Mouse (Mus musculus): ENCODE measurements around the gene Eif2b3. TPM values are rescaled to one million over a fixed set of nuclear protein-coding genes. Genes with fewer than 3 reads are reported as not detected.
A peak's percentile ranks its signal among the peaks of the same experiment; 100 is the strongest.

Eif2b3 gene
- polyA plus RNA-seq, 1 experiment from 2014 or later = 52.0 TPM

DNA sequence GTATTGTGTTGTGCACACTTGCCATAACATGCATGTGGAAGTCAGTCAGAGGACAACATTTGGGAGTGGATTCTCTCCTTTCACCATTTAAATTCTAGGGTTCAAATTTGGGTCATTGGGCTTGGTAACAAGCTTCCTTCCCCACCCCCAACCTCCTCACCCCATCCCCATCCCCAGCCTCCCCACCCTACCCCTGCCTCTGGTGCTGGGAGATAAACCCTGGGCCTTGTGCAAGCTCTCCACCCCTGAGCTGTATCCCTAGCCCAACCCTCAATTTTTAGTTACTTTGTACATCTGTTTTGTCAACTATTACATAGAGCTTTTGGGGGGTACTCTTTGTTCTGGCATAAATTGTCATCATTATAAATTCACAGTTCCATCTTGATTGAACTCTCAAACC, 36.9 kb downstream of the Eif2b3 start:
- Histone ChIP-seq H3K27me3 (ENCODE audit: control insufficient read depth, insufficient read depth, low read length) (no peaks in the 10 kb centered on the region), H3K27ac (replicated peaks; ENCODE audit: low read depth, low read length) (no peak overlapping the region), H3K9ac (replicated peaks; ENCODE audit: low read length) (no peak overlapping the region), H3K4me1 (ENCODE audit: control insufficient read depth, insufficient read depth, low read length) (no peaks in the 10 kb centered on the region), H3K36me3 (replicated peaks; ENCODE audit: control insufficient read depth, insufficient read depth, low read depth, low read length) (no peaks in the 10 kb centered on the region), H3K4me2 (ENCODE audit: low read depth, low read length) (no peak overlapping the region), H3K9me3 (replicated peaks; ENCODE audit: control insufficient read depth, low read length) (no peaks in the 10 kb centered on the region), H3K4me3 (ENCODE audit: low read depth, low read length) (no peak overlapping the region)
- no peak for ATAC-seq (replicated peaks; ENCODE audit: insufficient number of reproducible peaks, low FRiP score, low TSS enrichment, low read depth)
- DNase-seq (ENCODE audit: low spot score) = no peak

DNA sequence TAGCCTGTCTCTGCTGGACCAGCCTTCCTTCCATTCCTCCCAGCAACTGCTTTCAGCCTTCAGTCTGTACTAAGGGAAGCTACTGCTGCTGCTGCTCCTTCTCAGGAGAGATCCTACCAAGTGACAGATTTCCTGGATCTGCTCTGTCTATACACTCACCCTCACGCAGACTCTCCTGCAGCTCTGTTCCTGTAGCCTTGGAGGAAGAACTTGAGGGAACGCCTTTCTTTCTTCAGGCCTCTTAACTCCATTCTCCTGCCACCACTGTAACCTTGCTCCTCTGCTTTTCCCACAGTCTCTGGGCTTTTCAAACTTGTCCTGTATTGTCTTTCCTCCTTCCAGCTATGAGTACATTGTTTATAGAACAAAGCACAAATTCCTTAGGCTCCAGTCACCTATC, 37.3 kb downstream of the Eif2b3 start:
- no peak for ATAC-seq (replicated peaks; ENCODE audit: insufficient number of reproducible peaks, low FRiP score, low TSS enrichment, low read depth)
- no peak overlapping the region for H3K9ac ChIP-seq (replicated peaks; ENCODE audit: low read length)
- H3K4me2 ChIP-seq (ENCODE audit: low read depth, low read length) = no peak overlapping the region
- H3K4me1 ChIP-seq (ENCODE audit: control insufficient read depth, insufficient read depth, low read length) = no peaks in the 10 kb centered on the region
- WGBS = 74% methylated on average over 2 of the region's 2 CpGs
- H3K4me3 ChIP-seq (ENCODE audit: low read depth, low read length) = no peak overlapping the region
- H3K9me3 ChIP-seq (replicated peaks; ENCODE audit: control insufficient read depth, low read length) = no peaks in the 10 kb centered on the region
- H3K36me3 ChIP-seq (replicated peaks; ENCODE audit: control insufficient read depth, insufficient read depth, low read depth, low read length) = no peaks in the 10 kb centered on the region
- no peak overlapping the region for H3K27ac ChIP-seq (replicated peaks; ENCODE audit: low read depth, low read length)
- DNase-seq (ENCODE audit: low spot score) = no peak
- H3K27me3 ChIP-seq (ENCODE audit: control insufficient read depth, insufficient read depth, low read length) = no peaks in the 10 kb centered on the region

DNA sequence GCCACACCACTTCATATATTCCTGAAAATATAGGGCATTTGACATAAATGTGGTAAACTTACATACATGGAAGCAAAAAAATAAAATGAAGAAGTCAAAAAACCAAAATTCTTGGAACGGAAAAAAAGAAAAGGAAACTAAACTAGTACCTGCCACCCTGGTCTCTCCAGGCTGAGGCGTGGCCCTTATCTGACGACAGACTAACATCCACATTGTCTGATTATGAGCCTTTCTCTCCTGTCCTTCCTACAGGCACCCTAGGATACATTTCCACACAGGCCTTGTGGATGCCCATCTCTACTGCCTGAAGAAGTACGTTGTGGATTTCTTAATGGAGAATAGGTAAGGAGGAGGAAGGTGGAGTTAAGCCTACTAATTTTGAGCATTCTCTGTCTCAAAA, 39.3 kb downstream of the Eif2b3 start:
- H3K36me3 ChIP-seq (replicated peaks; ENCODE audit: control insufficient read depth, insufficient read depth, low read depth, low read length) = no peaks in the 10 kb centered on the region
- H3K9ac ChIP-seq (replicated peaks; ENCODE audit: low read length) = no peak overlapping the region
- H3K4me3 ChIP-seq (ENCODE audit: low read depth, low read length) = no peak overlapping the region
- 89% methylated on average over 4 of the region's 4 CpGs for WGBS
- no peaks in the 10 kb centered on the region; the same call in 1 of the 2 replicates for H3K4me1 ChIP-seq (ENCODE audit: control insufficient read depth, insufficient read depth, low read length)
- H3K27ac ChIP-seq (replicated peaks; ENCODE audit: low read depth, low read length) = no peak overlapping the region
- H3K4me2 ChIP-seq (ENCODE audit: low read depth, low read length) = no peak overlapping the region
- ATAC-seq (replicated peaks; ENCODE audit: insufficient number of reproducible peaks, low FRiP score, low TSS enrichment, low read depth) = no peak
- no peaks in the 10 kb centered on the region for H3K9me3 ChIP-seq (replicated peaks; ENCODE audit: control insufficient read depth, low read length)
- H3K27me3 ChIP-seq (ENCODE audit: control insufficient read depth, insufficient read depth, low read length) = no peaks in the 10 kb centered on the region
- no peak for DNase-seq (ENCODE audit: low spot score)

DNA sequence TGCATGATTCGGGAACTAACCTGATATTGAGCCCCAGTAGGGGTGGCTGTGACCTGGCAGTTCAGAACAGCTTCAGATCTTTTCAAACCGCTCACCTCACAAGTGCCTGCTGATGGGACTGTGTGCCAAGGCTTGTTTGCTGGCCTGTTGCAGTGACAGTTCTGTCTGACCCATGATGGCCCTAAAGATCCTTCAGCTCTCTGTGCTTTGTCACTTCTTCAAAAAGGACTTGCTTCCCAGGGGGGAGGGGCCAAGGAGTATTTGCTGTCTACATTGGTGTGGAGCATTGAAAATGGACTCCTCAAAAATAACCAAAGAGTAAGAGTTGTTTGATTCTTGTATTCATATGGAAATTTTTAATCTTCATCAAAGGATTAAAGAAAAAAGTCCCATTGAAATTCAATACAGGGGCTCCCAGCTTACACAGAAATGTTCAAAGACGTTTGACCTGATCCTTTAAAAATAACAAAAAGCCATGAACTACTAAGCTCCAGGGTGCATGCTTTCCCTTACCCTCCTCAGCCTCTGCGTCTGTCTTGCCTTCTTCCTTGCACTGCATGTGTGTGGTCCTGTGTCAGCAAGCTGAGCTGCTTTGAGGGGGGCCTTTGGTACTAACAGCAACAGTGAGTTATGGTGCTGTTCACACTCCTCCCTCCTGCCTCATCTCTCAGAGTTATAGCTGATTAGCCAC, 43.6 kb downstream of the Eif2b3 start:
- WGBS = 58% methylated on average over 4 of the region's 4 CpGs
- Histone ChIP-seq H3K9me3 (replicated peaks; ENCODE audit: control insufficient read depth, low read length) (no peaks in the 10 kb centered on the region), H3K27me3 (ENCODE audit: control insufficient read depth, insufficient read depth, low read length) (no peaks in the 10 kb centered on the region), H3K27ac (replicated peaks; ENCODE audit: low read depth, low read length) (no peak overlapping the region), H3K4me3 (ENCODE audit: low read depth, low read length) (no peak overlapping the region), H3K36me3 (replicated peaks; ENCODE audit: control insufficient read depth, insufficient read depth, low read depth, low read length) (peaks cover 4% of the 10 kb centered on the region), H3K4me2 (ENCODE audit: low read depth, low read length) (no peak overlapping the region), H3K9ac (replicated peaks; ENCODE audit: low read length) (no peak overlapping the region), H3K4me1 (ENCODE audit: control insufficient read depth, insufficient read depth, low read length) (no peaks in the 10 kb centered on the region; the same call in 1 of the 2 replicates)
- DNase-seq (ENCODE audit: low spot score) = no peak
- peak; percentile 56; the same call in 1 of the 2 replicates for ATAC-seq (replicated peaks; ENCODE audit: insufficient number of reproducible peaks, low FRiP score, low TSS enrichment, low read depth)

DNA sequence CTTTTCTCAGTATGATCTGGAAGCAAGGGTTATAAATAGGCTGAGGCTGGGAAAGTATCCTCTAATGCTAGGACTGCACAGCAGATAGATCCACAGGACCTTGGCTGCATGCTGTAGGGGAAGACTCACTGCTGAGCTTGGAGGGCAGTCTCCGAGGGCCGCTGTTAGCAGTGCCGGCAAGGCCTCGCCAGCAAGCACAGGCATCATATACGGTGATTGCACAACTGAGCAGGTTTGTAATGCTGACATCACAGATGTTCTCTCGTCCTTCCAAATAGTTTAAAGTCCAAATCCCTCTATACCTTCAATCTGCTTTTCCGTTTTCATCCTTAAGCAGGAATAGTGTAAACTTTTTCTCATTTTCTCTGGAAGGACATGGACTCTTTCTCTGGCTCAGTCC, 48.8 kb downstream of the Eif2b3 start:
- no peak for ATAC-seq (replicated peaks; ENCODE audit: insufficient number of reproducible peaks, low FRiP score, low TSS enrichment, low read depth)
- 91% methylated on average over 7 of the region's 7 CpGs for WGBS

DNA sequence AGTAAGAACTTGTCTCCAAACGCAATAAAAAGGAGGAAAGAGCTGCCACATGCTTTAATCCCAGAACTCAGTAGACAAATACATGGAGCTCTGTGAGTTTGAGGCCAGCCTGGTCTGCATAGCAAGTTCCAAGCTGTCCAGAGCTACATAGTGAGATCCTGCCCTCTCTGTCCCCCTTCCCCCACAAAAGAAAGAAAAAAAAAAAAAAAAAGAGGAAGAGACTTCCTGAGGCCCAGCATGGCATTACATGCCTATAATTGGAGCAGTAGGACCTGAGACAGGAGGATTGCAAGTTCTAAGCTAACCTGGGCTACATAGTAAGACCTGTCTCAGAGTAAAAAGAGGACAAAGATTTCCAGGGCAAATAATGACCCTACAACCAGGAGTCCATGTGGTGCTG, 50.4 kb downstream of the Eif2b3 start:
- no peak for DNase-seq (ENCODE audit: low spot score)
- Histone ChIP-seq H3K27ac (replicated peaks; ENCODE audit: low read depth, low read length) (no peak overlapping the region), H3K9ac (replicated peaks; ENCODE audit: low read length) (no peak overlapping the region), H3K27me3 (ENCODE audit: control insufficient read depth, insufficient read depth, low read length) (no peaks in the 10 kb centered on the region), H3K4me1 (ENCODE audit: control insufficient read depth, insufficient read depth, low read length) (no peaks in the 10 kb centered on the region), H3K36me3 (replicated peaks; ENCODE audit: control insufficient read depth, insufficient read depth, low read depth, low read length) (peaks cover 13% of the 10 kb centered on the region), H3K4me3 (ENCODE audit: low read depth, low read length) (no peak overlapping the region), H3K4me2 (ENCODE audit: low read depth, low read length) (no peak overlapping the region), H3K9me3 (replicated peaks; ENCODE audit: control insufficient read depth, low read length) (no peaks in the 10 kb centered on the region)
- WGBS = 95% methylated on average over 1 of the region's 1 CpGs
- no peak for ATAC-seq (replicated peaks; ENCODE audit: insufficient number of reproducible peaks, low FRiP score, low TSS enrichment, low read depth)

More for the DNA sequence above, 48.8 kb downstream of the Eif2b3 start:
- Histone ChIP-seq H3K27me3 (ENCODE audit: control insufficient read depth, insufficient read depth, low read length) (no peaks in the 10 kb centered on the region), H3K4me3 (ENCODE audit: low read depth, low read length) (no peak overlapping the region), H3K36me3 (replicated peaks; ENCODE audit: control insufficient read depth, insufficient read depth, low read depth, low read length) (peaks cover 13% of the 10 kb centered on the region), H3K9ac (replicated peaks; ENCODE audit: low read length) (no peak overlapping the region), H3K9me3 (replicated peaks; ENCODE audit: control insufficient read depth, low read length) (no peaks in the 10 kb centered on the region), H3K4me2 (ENCODE audit: low read depth, low read length) (no peak overlapping the region), H3K27ac (replicated peaks; ENCODE audit: low read depth, low read length) (no peak overlapping the region), H3K4me1 (ENCODE audit: control insufficient read depth, insufficient read depth, low read length) (no peaks in the 10 kb centered on the region)
- DNase-seq (ENCODE audit: low spot score) = no peak

DNA sequence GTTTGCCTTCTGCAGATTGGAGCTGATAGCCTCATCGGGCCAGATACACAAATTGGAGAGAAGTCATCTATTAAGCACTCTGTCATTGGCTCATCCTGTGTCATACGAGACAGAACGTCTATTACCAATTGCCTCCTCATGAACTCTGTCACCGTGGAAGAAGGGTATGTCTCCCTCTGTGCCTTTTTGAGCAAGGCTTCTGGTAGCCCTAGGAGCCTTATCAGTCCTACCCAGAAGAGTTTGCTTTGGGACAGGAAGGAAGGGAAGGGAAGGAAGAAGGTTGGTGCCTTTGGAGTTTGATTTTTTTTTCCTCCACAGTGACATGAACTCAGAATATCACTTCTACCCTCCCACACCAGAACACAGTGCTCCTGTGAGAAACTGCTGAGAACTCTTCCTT, 51.4 kb downstream of the Eif2b3 start:
- no peaks in the 10 kb centered on the region for H3K4me1 ChIP-seq (ENCODE audit: control insufficient read depth, insufficient read depth, low read length)
- ATAC-seq (replicated peaks; ENCODE audit: insufficient number of reproducible peaks, low FRiP score, low TSS enrichment, low read depth) (no peak), DNase-seq (ENCODE audit: low spot score) (no peak)
- no peak overlapping the region for H3K27ac ChIP-seq (replicated peaks; ENCODE audit: low read depth, low read length)
- 89% methylated on average over 4 of the region's 4 CpGs for WGBS
- H3K27me3 ChIP-seq (ENCODE audit: control insufficient read depth, insufficient read depth, low read length) = no peaks in the 10 kb centered on the region
- H3K4me2 ChIP-seq (ENCODE audit: low read depth, low read length) = no peak overlapping the region
- no peaks in the 10 kb centered on the region for H3K9me3 ChIP-seq (replicated peaks; ENCODE audit: control insufficient read depth, low read length)
- no peak overlapping the region for H3K4me3 ChIP-seq (ENCODE audit: low read depth, low read length)
- no peak overlapping the region for H3K9ac ChIP-seq (replicated peaks; ENCODE audit: low read length)
- peaks cover 10% of the 10 kb centered on the region for H3K36me3 ChIP-seq (replicated peaks; ENCODE audit: control insufficient read depth, insufficient read depth, low read depth, low read length)

DNA sequence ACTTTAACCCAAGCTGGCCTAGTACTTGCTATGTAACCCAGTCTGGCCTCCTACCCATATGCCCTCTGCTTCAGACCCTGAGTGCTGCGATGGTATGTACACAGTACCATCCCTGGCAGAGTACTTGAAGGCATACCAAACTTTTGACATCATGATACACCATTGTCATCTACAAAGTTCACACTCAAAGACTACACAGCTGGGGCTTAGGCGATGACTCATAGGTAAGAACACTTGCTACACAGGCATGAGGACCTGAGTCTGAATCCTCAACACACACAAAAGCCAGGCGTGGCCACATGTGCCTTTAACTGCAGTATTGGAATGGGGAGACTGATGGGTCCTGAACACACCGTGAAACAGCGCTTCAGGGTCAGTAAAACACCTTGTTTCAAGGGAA, 52.0 kb downstream of the Eif2b3 start:
- no peaks in the 10 kb centered on the region for H3K27me3 ChIP-seq (ENCODE audit: control insufficient read depth, insufficient read depth, low read length)
- ATAC-seq (replicated peaks; ENCODE audit: insufficient number of reproducible peaks, low FRiP score, low TSS enrichment, low read depth) = no peak
- 89% methylated on average over 5 of the region's 5 CpGs for WGBS
- H3K36me3 ChIP-seq (replicated peaks; ENCODE audit: control insufficient read depth, insufficient read depth, low read depth, low read length) = peaks cover 10% of the 10 kb centered on the region; the same call in 1 of the 2 replicates
- H3K4me2 ChIP-seq (ENCODE audit: low read depth, low read length) = no peak overlapping the region
- no peaks in the 10 kb centered on the region for H3K9me3 ChIP-seq (replicated peaks; ENCODE audit: control insufficient read depth, low read length)
- no peak overlapping the region for H3K27ac ChIP-seq (replicated peaks; ENCODE audit: low read depth, low read length)
- no peak overlapping the region for H3K9ac ChIP-seq (replicated peaks; ENCODE audit: low read length)
- H3K4me1 ChIP-seq (ENCODE audit: control insufficient read depth, insufficient read depth, low read length) = no peaks in the 10 kb centered on the region
- DNase-seq (ENCODE audit: low spot score) = no peak
- H3K4me3 ChIP-seq (ENCODE audit: low read depth, low read length) = no peak overlapping the region
